ENCODE assay signal across 21 mouse cellular contexts in genomic region chr4:96062045-96062444, GRCm38 (mm10). TPM values are rescaled to one million over a fixed set of nuclear protein-coding genes. Genes with fewer than 3 reads are reported as not detected.
DNase-seq lines count a peak whose midpoint lies in the region; ATAC-seq and TF ChIP-seq lines count a peak whose summit lies in the region.
"Had no signal": no experiment of that assay in that cellular context is flagged by ENCODE, and none has a peak within 500 bp of the region (broad histone marks: within the 10 kb centered on the region; RNA-seq: fewer than 3 reads in every experiment).

No protein-coding gene starts in this region.

- no peak overlapping the region for H3K4me2 ChIP-seq in kidney, embryonic 15.5 days
- no peak overlapping the region for H3K4me2 ChIP-seq in kidney, embryonic 16.5 days (replicated peaks; ENCODE audit: low read depth, low read length)
- H3K4me2 ChIP-seq in kidney, postnatal 0 days (ENCODE audit: low read length): no peak overlapping the region

- peaks cover 14% of the 10 kb centered on the region for H3K4me1 ChIP-seq in kidney, adult 2 months (ENCODE audit: control insufficient read depth, insufficient read depth, low read length)
- no peaks in the 10 kb centered on the region for H3K4me1 ChIP-seq in kidney, embryonic 15.5 days
- no peaks in the 10 kb centered on the region for H3K4me1 ChIP-seq in kidney, embryonic 16.5 days (ENCODE audit: insufficient read depth, low read length)
- H3K4me1 ChIP-seq in kidney, postnatal 0 days (replicated peaks; ENCODE audit: insufficient read depth, low read length): no peaks in the 10 kb centered on the region

- TF ChIP-seq POLR2A in kidney, adult 2 months (IDR thresholded peaks at IDR 0.05; ENCODE audit: low read depth, low read length): no peak

- 51% methylated on average over 2 of the region's 2 CpGs for WGBS in kidney, adult 2 months
- WGBS in kidney, embryonic 15.5 days: 61% methylated on average over 2 of the region's 2 CpGs
- 73% methylated on average over 2 of the region's 2 CpGs for WGBS in kidney, embryonic 16.5 days
- WGBS in kidney, postnatal 0 days: 70% methylated on average over 2 of the region's 2 CpGs

- TF ChIP-seq CTCF in kidney, adult 2 months (conservative IDR thresholded peaks at IDR 0.05; ENCODE audit: insufficient read depth, insufficient read length, low read depth, low read length): no peak
- TF ChIP-seq CTCF in kidney, postnatal 0 days (IDR thresholded peaks at IDR 0.05; ENCODE audit: low read depth): no peak

- H3K9ac ChIP-seq in kidney, embryonic 15.5 days: no peak overlapping the region
- no peak overlapping the region for H3K9ac ChIP-seq in kidney, embryonic 16.5 days (replicated peaks; ENCODE audit: low read length)
- no peak overlapping the region for H3K9ac ChIP-seq in kidney, postnatal 0 days (ENCODE audit: low read depth, low read length)

- H3K27me3 ChIP-seq in kidney, adult 2 months (replicated peaks; ENCODE audit: control insufficient read depth, insufficient read depth, low read length): no peaks in the 10 kb centered on the region; the same call in 1 of the 2 replicates
- no peaks in the 10 kb centered on the region for H3K27me3 ChIP-seq in kidney, embryonic 15.5 days
- no peaks in the 10 kb centered on the region for H3K27me3 ChIP-seq in kidney, embryonic 16.5 days (ENCODE audit: insufficient read depth, low read length)
- H3K27me3 ChIP-seq in kidney, postnatal 0 days (ENCODE audit: insufficient read depth, low read length): no peaks in the 10 kb centered on the region
- H3K27me3 ChIP-seq: Patski had no signal

- no peak for ATAC-seq in kidney, embryonic 15.5 days (replicated peaks; ENCODE audit: low FRiP score)
- ATAC-seq in kidney, embryonic 16.5 days (ENCODE audit: low FRiP score, low TSS enrichment): no peak
- peak; percentile 54; the same call in 1 of the 2 replicates for ATAC-seq in kidney, postnatal 0 days (replicated peaks; ENCODE audit: low FRiP score, low read depth)
- ATAC-seq: activated CD4-positive, CD25-positive, alpha-beta regulatory T cell, adult 4 months; CD4-positive, CD25-positive, alpha-beta regulatory T cell, adult 4 months; Patski had no signal

- H3K27ac ChIP-seq in kidney, adult 2 months (ENCODE audit: insufficient read depth, low read depth, low read length): peak overlapping the region; percentile 89
- H3K27ac ChIP-seq in kidney, embryonic 15.5 days: no peak overlapping the region
- H3K27ac ChIP-seq in kidney, embryonic 16.5 days (ENCODE audit: low read length): no peak overlapping the region
- H3K27ac ChIP-seq in kidney, postnatal 0 days: no peak overlapping the region

- H3K9me3 ChIP-seq in kidney, embryonic 15.5 days (replicated peaks): no peaks in the 10 kb centered on the region
- H3K9me3 ChIP-seq in kidney, embryonic 16.5 days (ENCODE audit: low read length): no peaks in the 10 kb centered on the region
- H3K9me3 ChIP-seq in kidney, postnatal 0 days (replicated peaks; ENCODE audit: low read length): no peaks in the 10 kb centered on the region

- DNase-seq in kidney, adult 2 months: peak; percentile 56
- DNase-seq in kidney, adult 9 months: peak; percentile 71
- peak; percentile 2 for DNase-seq in kidney, postnatal 0 days (ENCODE audit: low spot score)
- no peak for DNase-seq in kidney, adult 18-20 months
- DNase-seq: adrenal gland, adult 2 months; adrenal gland, adult 8-10 months; adrenal gland, postnatal 10 days; adrenal gland, postnatal 14 days; adrenal gland, postnatal 25 days; adrenal gland, postnatal 36 days; B cell, adult 2 months; cerebellum, adult 11 months; cerebellum, adult 11-12 months; cerebellum, adult 18-20 months had no signal

- no peak overlapping the region for H3K4me3 ChIP-seq in kidney, adult 2 months (ENCODE audit: insufficient read depth, low read depth, low read length)
- H3K4me3 ChIP-seq in kidney, embryonic 15.5 days (replicated peaks): no peak overlapping the region
- no peak overlapping the region for H3K4me3 ChIP-seq in kidney, embryonic 16.5 days (ENCODE audit: low read length)
- no peak overlapping the region for H3K4me3 ChIP-seq in kidney, postnatal 0 days (replicated peaks; ENCODE audit: low read depth, low read length)

- peaks cover 5% of the 10 kb centered on the region for H3K36me3 ChIP-seq in kidney, adult 2 months (ENCODE audit: control insufficient read depth, insufficient read depth, low read length)
- H3K36me3 ChIP-seq in kidney, embryonic 15.5 days: no peaks in the 10 kb centered on the region
- no peaks in the 10 kb centered on the region for H3K36me3 ChIP-seq in kidney, embryonic 16.5 days (ENCODE audit: insufficient read depth, low read length)
- no peaks in the 10 kb centered on the region for H3K36me3 ChIP-seq in kidney, postnatal 0 days (ENCODE audit: insufficient read depth, low read length)
- H3K36me3 ChIP-seq: G1E had no signal

RNA-seq across cellular contexts. Expression of gene Cyp2j13, which starts 15.3 kb away (rescaled TPM):
- 0.42 and 0.45 TPM in 2 replicates for polyA plus RNA-seq in kidney, adult 2 months (2012; rRNA removed)
- 2.8 and 3.5 TPM in 2 replicates for polyA plus RNA-seq in kidney, embryonic 15.5 days (2015; fragmentation: Nextera tagmentation; extraction: Ambion mirVana)
- 5.1 and 5.3 TPM in 2 replicates for polyA plus RNA-seq in kidney, embryonic 16.5 days (2015; fragmentation: Nextera tagmentation; extraction: Ambion mirVana)
- 8.6 and 10.5 TPM in 2 replicates for polyA plus RNA-seq in kidney, postnatal 0 days (2015; fragmentation: Nextera tagmentation; extraction: Ambion mirVana)
- polyA plus RNA-seq: activated CD4-positive, CD25-positive, alpha-beta regulatory T cell, adult 4 months; adrenal gland, adult 2 months; C2C12; CD4-positive, CD25-positive, alpha-beta regulatory T cell, adult 4 months; G1E; Patski had no signal
